Mouse (Mus musculus) ES-E14 (cell line): Measurements from ENCODE around the gene Mcl1. TPM values are rescaled to one million over a fixed set of nuclear protein-coding genes. Genes with fewer than 3 reads are reported as not detected.
"Not testable (repeated sequence)": the region's sequence is repeated elsewhere in the genome, so short reads cannot be mapped to it uniquely, and the experiment has no call there.

Experiments
- DNase-seq: peaks from one replicate; pipeline ENCODE4 v3.0.0-alpha.2; 2013; ENCODE audit warnings: low read depth, low spot score
- H3K27ac ChIP-seq: 2 replicates; pipeline ENCODE4 v1.5.1; 2012; ENCODE audit warnings: low read depth, mild to moderate bottlenecking, low read length, moderate library complexity, mixed read lengths; ENCODE audit not compliant: poor library complexity, insufficient read depth, severe bottlenecking
- H3K36me3 ChIP-seq: 2 replicates; pipeline ENCODE4 v1.6.1; 2012; ENCODE audit warnings: mild to moderate bottlenecking, low read length, moderate library complexity, mixed read lengths; ENCODE audit not compliant: control insufficient read depth, poor library complexity, insufficient read depth, severe bottlenecking
- H3K4me1 ChIP-seq, 2 experiments: fragments of 150-350 bp in 1 of 2; sonication (generic) in 1 of 2; 2 replicates each; pipeline ENCODE4 v1.6.1; 2012; ENCODE audit warnings: low read length in 2 of 2, mild to moderate bottlenecking in 1 of 2, mixed read lengths in 1 of 2; ENCODE audit not compliant: control insufficient read depth in 2 of 2, insufficient read depth in 2 of 2, poor library complexity in 1 of 2
- H3K4me3 ChIP-seq, 2 experiments: fragments of 150-350 bp in 1 of 2; sonication (generic) in 1 of 2; 2 replicates each; pipeline ENCODE4 v1.5.1; 2012; ENCODE audit warnings: low read length in 2 of 2, low read depth in 1 of 2, mild to moderate bottlenecking in 1 of 2, mixed read lengths in 1 of 2; ENCODE audit not compliant: insufficient read depth in 1 of 2, poor library complexity in 1 of 2, severe bottlenecking in 1 of 2
- H3K9ac ChIP-seq: 2 replicates; pipeline ENCODE4 v1.6.1; 2012; ENCODE audit warnings: low read depth, mild to moderate bottlenecking, low read length, mixed read lengths; ENCODE audit not compliant: poor library complexity, insufficient read depth, severe bottlenecking
- H3K9me3 ChIP-seq: fragments of 150-350 bp; sonication (generic); 2 replicates; pipeline ENCODE4 v1.6.1; 2012; ENCODE audit warnings: low read depth, mild to moderate bottlenecking, low read length; ENCODE audit not compliant: control insufficient read depth, insufficient read depth
- CHD2 ChIP-seq: IDR thresholded peaks from 2 replicates; pipeline ENCODE4 v1.6.1; 2014; ENCODE audit warnings: mild to moderate bottlenecking, low read depth, low read length, inconsistent platforms
- HCFC1 ChIP-seq: IDR thresholded peaks from 2 replicates; pipeline ENCODE4 v1.6.1; 2012; ENCODE audit warnings: low read length, inconsistent platforms, borderline replicate concordance; ENCODE audit not compliant: insufficient read depth
- MAFK ChIP-seq: IDR thresholded peaks from 2 replicates; pipeline ENCODE4 v1.6.1; 2014; ENCODE audit warnings: mild to moderate bottlenecking, low read depth, low read length, inconsistent platforms; ENCODE audit not compliant: insufficient read depth
- ZC3H11A ChIP-seq: IDR thresholded peaks from 2 replicates; pipeline ENCODE4 v1.6.1; 2012; ENCODE audit warnings: low read depth, mild to moderate bottlenecking, inconsistent platforms, low read length, borderline replicate concordance
- ZNF384 ChIP-seq: IDR thresholded peaks from 2 replicates; pipeline ENCODE4 v1.6.1; 2012; ENCODE audit warnings: low read depth, low read length, inconsistent platforms
- in situ Hi-C, 2 experiments: fragments of 600-800 bp; cut with MboI; formaldehyde crosslinking; loops; one replicate each; pipeline ENCODE4 v1.15.1; 2025; ENCODE audit warnings: low sequenced_read_pairs in 2 of 2, inconsistent platforms in 1 of 2; ENCODE audit not compliant: unreplicated experiment in 2 of 2
- total RNA-seq: library from RNA; depleted of rRNA; stranded (reverse); fragments of 300-350 nt; gene quantifications from 2 replicates; pipeline ENCODE4 v1.2.3, GENCODE M21; 2012

Gene Mcl1
- total RNA-seq, 1 experiment: 207 TPM

GRCm38 (mm10) chr3:95687524-95688421, 29.2 kb downstream of the Mcl1 start, which contains the start of gene Adamtsl4:
Gene Adamtsl4, minus strand, starts transcription at chr3:95687917.
- no peaks in the 10 kb centered on the region for H3K9me3 ChIP-seq
- TF ChIP-seq HCFC1 (no peak), ZNF384 (no peak), MAFK (no peak), CHD2 (no peak), ZC3H11A (no peak)
- no peak for DNase-seq
- H3K36me3 ChIP-seq: no peaks in the 10 kb centered on the region
- peaks cover 3 to 14% of the 10 kb centered on the region in 2 experiments; a peak in 1 of 4 replicates for H3K4me1 ChIP-seq
- peak within 1 kb of the TSS; percentile 42 to 60 for H3K4me3 ChIP-seq
- H3K27ac ChIP-seq: no peak within 1 kb of the TSS
- H3K9ac ChIP-seq: 0 out of 2 replicates have a peak within 1 kb of the TSS, but pooled peaks have one; percentile 25
- in situ Hi-C loops: no loop called here

- no peak for DNase-seq
- Histone ChIP-seq H3K4me3 (no peak overlapping the region), H3K9ac (no peak overlapping the region)
Observed at GRCm38 (mm10) chr3:95689171-95689915, 30.8 kb downstream of the Mcl1 start.

GRCm38 (mm10) chr3:95689940-95690339, 31.4 kb downstream of the Mcl1 start:
- H3K27ac ChIP-seq: no peak overlapping the region
- no peak for TF ChIP-seq HCFC1
- no peak for TF ChIP-seq ZNF384
- TF ChIP-seq ZC3H11A: no peak
- TF ChIP-seq MAFK: 0 out of 2 replicates have a peak, but pooled peaks have one; percentile 31

More at GRCm38 (mm10) chr3:95689171-95689915, 30.8 kb downstream of the Mcl1 start:
- in situ Hi-C loops: no loop called here
- no peaks in the 10 kb centered on the region for H3K36me3 ChIP-seq
- TF ChIP-seq CHD2: no peak
- no peak for TF ChIP-seq ZC3H11A
- TF ChIP-seq HCFC1: no peak
- TF ChIP-seq MAFK: no peak
- TF ChIP-seq ZNF384: no peak
- H3K4me1 ChIP-seq: peaks cover 3 to 13% of the 10 kb centered on the region in 2 experiments; a peak in 1 of 4 replicates
- no peak overlapping the region for H3K27ac ChIP-seq
- no peaks in the 10 kb centered on the region for H3K9me3 ChIP-seq

GRCm38 (mm10) chr3:95690552-95690951, 32.0 kb downstream of the Mcl1 start:
- in situ Hi-C loops, H3K9ac ChIP-seq, H3K9me3 ChIP-seq, H3K27ac ChIP-seq, H3K36me3 ChIP-seq, H3K4me3 ChIP-seq, DNase-seq: not testable (repeated sequence)
- peaks cover 3 to 13% of the 10 kb centered on the region in 2 experiments; a peak in 1 of 4 replicates for H3K4me1 ChIP-seq

More at GRCm38 (mm10) chr3:95689940-95690339, 31.4 kb downstream of the Mcl1 start:
- no peak for DNase-seq
- no peaks in the 10 kb centered on the region for H3K36me3 ChIP-seq
- H3K9me3 ChIP-seq: no peaks in the 10 kb centered on the region
- peaks cover 3 to 13% of the 10 kb centered on the region in 2 experiments; a peak in 1 of 4 replicates for H3K4me1 ChIP-seq
- H3K9ac ChIP-seq: no peak overlapping the region
- H3K4me3 ChIP-seq: no peak overlapping the region
- in situ Hi-C loops: no loop called here
